Mouse (Mus musculus) mouse embryonic stem cell (cell line): ENCODE measurements around the gene Lamc1.

ENCODE experiments used
- in situ Hi-C, 2 experiments: fragments of 300-500 bp; cut with MboI; formaldehyde crosslinking; loops; 1 replicate in 1 of 2; 3 replicates in 1 of 2; pipeline ENCODE4 v1.14.3; 2019 to 2020; ENCODE audit warnings: low sequenced_read_pairs in 2 of 2, low pct_unique_long_range_greater_than_20kb in 1 of 2, mixed read lengths in 1 of 2; ENCODE audit not compliant: unreplicated experiment in 1 of 2

The Lamc1 gene

DNA sequence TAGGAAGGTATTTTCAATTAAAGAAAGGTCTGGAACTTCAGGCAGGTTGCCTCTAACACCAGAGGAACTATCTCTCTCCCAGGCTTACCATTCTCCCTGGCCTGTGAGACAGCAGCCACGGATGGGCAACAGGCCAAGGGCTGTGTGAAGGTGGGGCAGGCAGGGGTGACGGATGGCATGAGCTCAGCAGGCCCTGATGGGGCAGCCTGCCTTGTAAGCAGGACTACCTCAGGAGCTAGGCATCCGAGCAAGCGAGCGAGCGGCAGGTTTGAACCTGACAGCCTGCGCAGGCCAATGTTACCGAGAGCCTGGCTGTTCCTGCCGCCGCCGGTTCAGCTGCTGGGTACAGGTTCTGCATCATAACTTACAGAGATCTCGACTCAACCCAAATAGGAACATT lies 157.8 kb downstream of the Lamc1 start:
- in situ Hi-C loops, result no loop called here

DNA sequence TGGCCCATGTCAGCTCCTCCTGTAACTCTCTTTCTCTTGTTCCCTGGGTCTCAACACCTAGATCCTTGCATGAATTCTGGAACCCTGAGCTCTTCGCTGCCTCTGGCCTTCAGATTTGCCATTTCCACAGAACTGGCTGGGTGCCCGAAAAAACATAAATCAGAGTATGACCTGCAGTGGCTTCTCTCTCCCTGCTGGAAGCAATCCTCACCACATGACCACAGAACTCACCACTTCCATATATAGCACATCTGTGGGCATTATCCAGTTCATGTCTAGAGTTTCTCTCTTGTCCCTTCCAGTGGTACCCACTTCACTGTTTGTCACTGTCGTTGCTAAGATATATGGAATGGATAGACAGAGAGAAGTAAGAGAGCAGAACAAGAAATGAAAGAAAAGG lies 159.3 kb downstream of the Lamc1 start:
- in situ Hi-C loops, result no loop called here

DNA sequence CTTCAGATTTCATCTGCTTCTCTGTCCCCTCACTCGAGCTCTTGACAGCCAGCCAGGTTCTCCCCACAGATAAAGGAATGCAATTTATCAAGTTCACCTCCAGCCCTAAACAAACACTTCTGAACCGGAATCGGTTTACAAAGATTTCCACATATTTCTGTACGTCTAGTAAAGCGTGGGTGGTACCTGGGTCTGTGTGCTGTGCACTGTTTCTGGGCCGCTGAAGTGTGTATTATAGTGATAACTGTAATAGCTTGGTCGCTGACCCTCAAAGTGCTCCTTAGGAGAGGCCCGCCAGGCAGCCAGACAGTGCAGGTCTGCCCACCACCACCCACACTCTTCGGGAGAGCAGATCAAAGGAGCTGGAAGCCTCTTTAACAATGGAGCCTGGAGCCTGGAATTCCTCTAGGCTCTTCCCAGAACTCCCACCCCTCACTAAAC lies 160.3 kb downstream of the Lamc1 start:
- in situ Hi-C loops, result no loop called here

DNA sequence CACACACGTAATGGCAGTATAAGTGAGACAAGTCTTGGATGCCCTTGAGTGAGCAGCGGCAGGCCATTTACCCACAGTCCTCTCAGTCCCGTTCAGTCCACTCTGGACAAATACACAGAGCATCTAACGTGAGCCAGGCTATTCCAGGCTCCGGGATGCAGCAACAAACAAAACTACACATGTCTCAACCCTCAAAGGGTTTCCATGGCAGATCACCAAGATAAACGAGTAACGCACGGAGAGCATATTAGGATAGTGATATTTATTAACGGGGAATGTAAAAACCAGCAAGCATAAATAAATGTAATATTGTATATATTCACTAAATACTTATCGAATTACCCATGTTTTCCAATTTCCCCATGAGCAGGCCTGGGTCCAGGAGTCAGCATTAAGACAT lies 161.6 kb downstream of the Lamc1 start:
- in situ Hi-C loops, result no loop called here
